Mouse (Mus musculus): ENCODE results near the gene Synpo2l. TPM values are rescaled to one million over a fixed set of nuclear protein-coding genes. Genes with fewer than 3 reads are reported as not detected.
"Not testable (repeated sequence)": the region's sequence is repeated elsewhere in the genome, so short reads cannot be mapped to it uniquely, and the experiment has no call there.

Synpo2l gene
- polyA plus RNA-seq (2012; rRNA removed) = 0.08 and 0.13 TPM in 2 replicates

DNA sequence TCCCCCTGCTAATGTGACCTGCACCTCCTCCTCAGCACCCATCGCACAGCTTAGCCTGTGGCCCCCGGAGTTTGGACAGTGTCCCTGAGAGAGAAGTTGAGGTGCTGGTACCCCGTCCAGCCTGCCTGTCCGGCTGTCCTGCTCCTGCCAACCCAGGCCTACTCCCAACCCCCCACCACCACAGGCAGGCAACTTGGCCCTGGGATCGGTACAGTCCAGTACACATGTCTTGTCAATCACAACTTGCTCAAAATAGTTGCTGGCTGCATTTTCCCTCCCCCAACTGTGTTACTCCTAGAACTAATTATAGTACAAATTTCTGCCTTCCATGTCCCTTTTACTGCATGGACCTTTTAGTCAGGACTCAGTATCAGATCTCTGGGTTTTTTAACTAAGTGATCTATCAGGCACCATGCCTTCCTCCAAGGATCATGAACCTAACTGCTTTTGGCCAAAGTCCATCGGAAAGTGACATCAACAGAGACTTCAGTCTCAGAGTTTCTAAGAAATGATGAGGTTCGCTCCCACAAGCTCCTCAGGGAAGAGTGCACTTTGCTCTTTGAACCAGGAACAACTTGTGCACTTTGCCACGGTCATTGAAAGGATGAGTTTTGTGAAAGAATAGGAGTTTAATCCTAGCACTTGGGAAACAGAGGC lies at the start of gene Synpo2l:
TSS of gene Synpo2l (minus strand) at position 201 of the 657 bp plus-strand sequence.
- no peaks in the 10 kb centered on the region for H3K27me3 ChIP-seq (ENCODE audit: control insufficient read depth, insufficient read depth, low read length)
- no peak for DNase-seq
- no peak for TF ChIP-seq POLR2A (IDR thresholded peaks at IDR 0.05; ENCODE audit: borderline replicate concordance, insufficient read depth, low read length)
- no peak for TF ChIP-seq CTCF (IDR thresholded peaks at IDR 0.05; ENCODE audit: borderline replicate concordance, insufficient read depth, low read depth, low read length)
- 65% methylated on average over 8 of the region's 8 CpGs for WGBS
- H3K4me1 ChIP-seq (ENCODE audit: control insufficient read depth, insufficient read depth, low read length) = no peaks in the 10 kb centered on the region
- H3K4me3 ChIP-seq (replicated peaks; ENCODE audit: insufficient read depth, low read depth, low read length) = no peak within 1 kb of the TSS
- no peak within 1 kb of the TSS for H3K27ac ChIP-seq (ENCODE audit: insufficient read depth, low read length)

DNA sequence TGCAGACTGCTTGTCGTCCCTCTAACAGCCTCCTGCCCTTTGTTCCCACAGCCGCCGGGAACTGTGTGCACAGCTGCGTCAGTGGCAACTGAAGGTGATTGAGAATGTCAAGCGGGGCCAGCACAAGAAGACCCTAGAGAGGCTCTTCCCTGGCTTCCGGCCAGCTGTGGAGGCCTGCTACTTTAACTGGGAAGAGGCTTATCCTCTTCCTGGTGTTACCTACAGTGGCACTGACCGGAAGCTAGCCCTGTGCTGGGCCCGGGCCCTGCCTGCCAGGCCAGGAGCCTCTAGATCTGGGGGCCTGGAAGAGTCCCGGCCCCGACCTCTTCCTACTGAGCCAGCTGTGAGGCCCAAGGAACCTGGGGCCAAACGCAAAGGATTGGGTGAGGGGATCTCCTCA lies 45.7 kb upstream of the Synpo2l start:
- Histone ChIP-seq H3K27ac (ENCODE audit: insufficient read depth, low read length) (no peak overlapping the region), H3K27me3 (ENCODE audit: control insufficient read depth, insufficient read depth, low read length) (no peaks in the 10 kb centered on the region), H3K4me3 (replicated peaks; ENCODE audit: insufficient read depth, low read depth, low read length) (no peak overlapping the region), H3K4me1 (ENCODE audit: control insufficient read depth, insufficient read depth, low read length) (no peaks in the 10 kb centered on the region; the same call in 1 of the 2 replicates)
- TF ChIP-seq POLR2A (IDR thresholded peaks at IDR 0.05; ENCODE audit: borderline replicate concordance, insufficient read depth, low read length) (no peak), CTCF (IDR thresholded peaks at IDR 0.05; ENCODE audit: borderline replicate concordance, insufficient read depth, low read depth, low read length) (no peak)
- no peak for DNase-seq
- 65% methylated on average over 11 of the region's 11 CpGs for WGBS

DNA sequence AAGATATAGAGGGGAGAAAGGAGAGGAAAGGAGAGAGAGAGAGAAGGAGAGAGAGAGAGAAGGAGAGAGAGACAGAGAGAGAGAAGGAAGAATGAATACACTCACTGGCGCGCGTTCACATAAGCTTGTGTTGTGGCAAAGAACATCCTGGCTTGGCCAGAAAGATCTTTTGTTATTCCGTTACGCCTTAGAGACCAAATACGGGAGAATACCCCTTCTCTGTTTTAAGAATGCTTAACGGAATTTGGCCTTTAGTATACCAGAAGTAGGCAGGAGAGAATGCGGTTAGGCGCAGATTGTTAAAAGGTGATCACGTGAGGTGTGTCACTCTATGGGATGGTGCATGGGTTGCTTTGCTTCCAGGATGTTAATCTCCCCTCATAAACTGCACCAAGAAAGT lies 40.1 kb upstream of the Synpo2l start:
- no peaks in the 10 kb centered on the region for H3K27me3 ChIP-seq (ENCODE audit: control insufficient read depth, insufficient read depth, low read length)
- 1% methylated on average over 10 of the region's 10 CpGs for WGBS
- H3K27ac ChIP-seq (ENCODE audit: insufficient read depth, low read length) = no peak overlapping the region

DNA sequence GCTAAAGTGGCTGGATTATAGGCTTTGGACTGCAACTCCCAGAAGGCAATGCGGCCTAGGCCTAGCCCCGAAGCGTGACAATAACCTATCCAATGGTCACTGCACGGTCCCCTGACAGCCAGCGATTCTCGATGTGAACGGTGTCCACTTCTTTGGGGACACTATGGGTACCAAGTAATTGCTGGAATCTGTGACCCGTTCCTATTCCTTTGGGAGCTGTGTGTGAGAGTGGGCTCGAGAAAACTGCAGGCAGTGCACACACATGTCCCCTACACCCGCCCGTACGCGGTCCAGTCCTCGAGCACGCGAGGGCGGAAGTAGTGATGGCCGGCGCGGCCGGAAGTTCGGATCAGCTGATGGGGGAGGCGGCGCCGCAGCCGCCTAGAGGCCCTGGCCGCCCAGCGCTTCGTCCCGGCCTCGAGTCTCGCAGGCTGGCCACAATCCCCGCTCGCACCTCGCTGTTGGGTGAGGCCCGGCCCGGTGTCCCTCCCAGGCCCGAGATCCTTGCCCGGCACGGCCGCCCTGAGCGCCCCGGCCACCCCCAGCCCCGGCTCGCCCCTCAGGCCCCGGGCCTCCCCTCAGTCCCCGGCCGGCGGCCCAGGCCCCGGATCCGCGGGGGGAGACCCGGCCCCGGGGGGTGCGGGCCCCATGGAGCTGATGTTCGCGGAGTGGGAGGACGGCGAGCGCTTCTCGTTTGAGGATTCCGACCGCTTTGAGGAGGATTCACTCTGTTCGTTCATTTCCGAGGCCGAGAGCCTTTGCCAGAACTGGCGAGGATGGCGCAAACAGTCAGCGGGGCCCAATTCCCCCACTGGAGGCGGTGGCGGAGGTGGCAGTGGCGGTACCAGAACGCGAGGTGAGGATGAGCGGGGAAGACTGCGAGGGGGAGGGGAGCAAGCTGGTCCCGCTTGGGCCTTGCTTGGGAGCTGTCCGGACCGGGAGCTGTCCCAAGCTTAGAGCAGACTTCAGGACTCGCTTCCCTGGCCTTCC lies 39.3 kb upstream of the Synpo2l start, which contains the start of gene Zswim8:
TSS of gene Zswim8 (plus strand) at position 352 of the 990 bp plus-strand sequence.
- peaks cover 4% of the 10 kb centered on the region; the same call in 1 of the 2 replicates for H3K4me1 ChIP-seq (ENCODE audit: control insufficient read depth, insufficient read depth, low read length)
- no peak for TF ChIP-seq CTCF (IDR thresholded peaks at IDR 0.05; ENCODE audit: borderline replicate concordance, insufficient read depth, low read depth, low read length)
- TF ChIP-seq POLR2A (IDR thresholded peaks at IDR 0.05; ENCODE audit: borderline replicate concordance, insufficient read depth, low read length) = peak; percentile 83
- peak within 1 kb of the TSS; percentile 71 for H3K4me3 ChIP-seq (replicated peaks; ENCODE audit: insufficient read depth, low read depth, low read length)
- peak; percentile 93 to 94 for DNase-seq
- 1% methylated on average over 80 of the region's 80 CpGs for WGBS
- H3K27me3 ChIP-seq (ENCODE audit: control insufficient read depth, insufficient read depth, low read length) = no peaks in the 10 kb centered on the region
- H3K27ac ChIP-seq (ENCODE audit: insufficient read depth, low read length) = peak within 1 kb of the TSS; percentile 64; the same call in 1 of the 2 replicates

More for the DNA sequence above, 40.1 kb upstream of the Synpo2l start:
- H3K4me3 ChIP-seq (replicated peaks; ENCODE audit: insufficient read depth, low read depth, low read length) = peak overlapping the region; percentile 71
- peaks cover 4% of the 10 kb centered on the region; the same call in 1 of the 2 replicates for H3K4me1 ChIP-seq (ENCODE audit: control insufficient read depth, insufficient read depth, low read length)
- DNase-seq = no peak
- TF ChIP-seq POLR2A (IDR thresholded peaks at IDR 0.05; ENCODE audit: borderline replicate concordance, insufficient read depth, low read length) (no peak), CTCF (IDR thresholded peaks at IDR 0.05; ENCODE audit: borderline replicate concordance, insufficient read depth, low read depth, low read length) (no peak)

DNA sequence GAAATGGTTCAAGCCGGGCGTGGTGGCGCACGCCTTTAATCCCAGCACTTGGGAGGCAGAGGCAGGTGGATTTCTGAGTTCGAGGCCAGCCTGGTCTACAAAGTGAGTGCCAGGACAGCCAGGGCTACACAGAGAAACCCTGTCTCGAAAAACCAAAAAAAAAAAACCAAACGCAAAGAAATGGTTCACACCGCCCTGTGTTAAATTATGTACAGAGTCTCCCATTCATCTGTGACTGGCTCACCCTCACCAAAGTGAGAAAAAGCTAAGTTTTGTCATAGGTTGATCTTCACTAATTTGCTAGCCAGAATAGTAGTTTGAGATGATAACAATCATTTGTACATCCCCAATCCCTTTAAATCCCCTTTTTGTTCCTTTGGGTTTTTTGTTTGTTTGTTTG lies 35.3 kb upstream of the Synpo2l start:
- 6% methylated on average over 8 of the region's 8 CpGs for WGBS
- not testable (repeated sequence) for DNase-seq; H3K27me3 ChIP-seq (ENCODE audit: control insufficient read depth, insufficient read depth, low read length); H3K4me1 ChIP-seq (ENCODE audit: control insufficient read depth, insufficient read depth, low read length); H3K27ac ChIP-seq (ENCODE audit: insufficient read depth, low read length)
- H3K4me3 ChIP-seq (replicated peaks; ENCODE audit: insufficient read depth, low read depth, low read length) = peak overlapping the region; percentile 98

DNA sequence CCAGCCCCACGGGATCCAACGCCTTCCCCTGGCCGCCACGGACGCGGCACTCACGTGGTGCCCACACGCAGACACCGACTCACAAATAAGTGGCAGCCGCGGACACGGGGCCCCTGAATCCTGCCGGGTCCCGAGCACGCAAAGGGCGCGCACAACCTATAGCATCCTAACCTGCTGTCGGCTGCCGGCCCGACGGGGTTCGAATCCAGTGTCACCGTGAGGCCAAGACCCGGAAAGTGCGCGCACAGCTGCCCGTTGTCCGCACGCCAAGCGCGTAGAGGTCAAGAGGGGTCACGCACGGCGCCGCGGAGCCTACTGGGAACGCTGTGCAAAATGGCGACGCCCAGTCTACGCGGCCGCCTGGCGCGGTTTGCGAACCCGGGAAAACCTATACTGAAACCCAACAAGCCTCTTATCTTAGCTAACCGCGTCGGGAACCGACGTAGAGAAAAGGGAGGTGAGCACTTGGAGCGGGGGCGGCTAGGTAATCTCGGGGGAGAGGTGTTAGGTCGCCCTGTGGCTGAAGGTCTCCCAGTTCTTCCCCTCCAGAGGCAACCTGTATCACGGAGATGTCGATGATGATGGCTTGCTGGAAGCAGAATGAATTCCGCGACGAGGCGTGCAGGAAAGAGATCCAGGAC lies 34.7 kb upstream of the Synpo2l start, which contains the start of gene Chchd1:
TSS of gene Chchd1 (plus strand) at position 266 of the 641 bp plus-strand sequence.
- Histone ChIP-seq H3K4me1 (ENCODE audit: control insufficient read depth, insufficient read depth, low read length) (no peaks in the 10 kb centered on the region; the same call in 1 of the 2 replicates), H3K27ac (ENCODE audit: insufficient read depth, low read length) (peak within 1 kb of the TSS; percentile 94), H3K27me3 (ENCODE audit: control insufficient read depth, insufficient read depth, low read length) (no peaks in the 10 kb centered on the region), H3K4me3 (replicated peaks; ENCODE audit: insufficient read depth, low read depth, low read length) (peak within 1 kb of the TSS; percentile 98)
- peak; percentile 87 to 93 for DNase-seq
- WGBS = under 1% methylated on average over 61 of the region's 61 CpGs
- no peak for TF ChIP-seq CTCF (IDR thresholded peaks at IDR 0.05; ENCODE audit: borderline replicate concordance, insufficient read depth, low read depth, low read length)
- peak; percentile 75 for TF ChIP-seq POLR2A (IDR thresholded peaks at IDR 0.05; ENCODE audit: borderline replicate concordance, insufficient read depth, low read length)

DNA sequence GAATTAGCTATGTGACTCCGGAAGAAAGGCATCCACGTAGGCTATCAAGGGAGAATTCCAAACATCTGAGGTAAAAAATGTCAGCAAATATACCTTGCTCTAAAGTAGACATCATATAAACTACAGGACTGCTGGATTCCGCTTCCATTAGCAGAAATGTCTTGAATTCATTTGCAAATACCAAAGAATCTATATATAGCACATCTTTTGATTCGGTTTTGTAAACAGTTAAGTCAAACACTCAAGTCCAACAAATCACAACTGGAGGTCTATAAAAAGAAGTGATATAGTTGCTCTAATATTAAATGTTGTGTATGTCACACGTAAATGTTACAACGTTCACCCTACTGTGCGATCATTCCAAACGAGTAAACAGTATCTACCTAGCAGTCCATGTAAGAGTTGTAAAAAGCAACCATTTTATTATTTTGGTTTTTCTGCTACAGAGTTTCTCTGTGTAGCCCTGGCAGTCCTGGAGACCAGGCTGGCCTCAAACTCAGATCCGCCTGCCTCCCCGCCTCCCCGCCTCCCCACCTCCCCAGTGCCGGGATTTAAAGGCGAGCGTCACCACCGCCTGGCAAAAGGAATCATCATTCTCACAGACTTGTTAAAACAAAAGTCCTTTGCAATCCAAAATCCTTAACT lies 34.1 kb upstream of the Synpo2l start:
- Histone ChIP-seq H3K27me3 (ENCODE audit: control insufficient read depth, insufficient read depth, low read length) (no peaks in the 10 kb centered on the region), H3K27ac (ENCODE audit: insufficient read depth, low read length) (peak overlapping the region; percentile 87), H3K4me1 (ENCODE audit: control insufficient read depth, insufficient read depth, low read length) (no peaks in the 10 kb centered on the region; the same call in 1 of the 2 replicates), H3K4me3 (replicated peaks; ENCODE audit: insufficient read depth, low read depth, low read length) (peak overlapping the region; percentile 98)
- no peak for DNase-seq
- TF ChIP-seq POLR2A (IDR thresholded peaks at IDR 0.05; ENCODE audit: borderline replicate concordance, insufficient read depth, low read length) (no peak), CTCF (IDR thresholded peaks at IDR 0.05; ENCODE audit: borderline replicate concordance, insufficient read depth, low read depth, low read length) (no peak)
- WGBS = 15% methylated on average over 15 of the region's 15 CpGs
